Mouse (Mus musculus) right cerebral cortex, adult 18-20 months (tissue): ENCODE results near the gene Ccdc8.

Experiments
- DNase-seq: peaks from one replicate; pipeline ENCODE4 v3.0.0; 2022; ENCODE audit warnings: mixed read lengths

The Ccdc8 gene

GRCm38 (mm10) chr7:17011909-17012590 lies 19.5 kb downstream of the Ccdc8 start:
- DNase-seq = no peak

- DNase-seq = no peak
Measured at GRCm38 (mm10) chr7:17015381-17015780, 22.9 kb downstream of the Ccdc8 start.

GRCm38 (mm10) chr7:17017036-17017435 lies 24.5 kb downstream of the Ccdc8 start:
- peak; percentile 97 for DNase-seq

- no peak for DNase-seq
Measured at GRCm38 (mm10) chr7:17017921-17018320, 25.4 kb downstream of the Ccdc8 start.

- no peak for DNase-seq
Measured at GRCm38 (mm10) chr7:17019426-17020166, 27.1 kb downstream of the Ccdc8 start.

- DNase-seq = no peak
Measured at GRCm38 (mm10) chr7:17022176-17022575, 29.7 kb downstream of the Ccdc8 start.

- DNase-seq = no peak
Measured at GRCm38 (mm10) chr7:17023701-17024100, 31.2 kb downstream of the Ccdc8 start.

GRCm38 (mm10) chr7:17024141-17024540 lies 31.6 kb downstream of the Ccdc8 start:
- no peak for DNase-seq

- DNase-seq = no peak
Measured at GRCm38 (mm10) chr7:17024814-17025504, 32.5 kb downstream of the Ccdc8 start.

GRCm38 (mm10) chr7:17025505-17025894 lies 33.0 kb downstream of the Ccdc8 start:
- DNase-seq = no peak

- DNase-seq = no peak
Measured at GRCm38 (mm10) chr7:17025896-17026622, 33.6 kb downstream of the Ccdc8 start.

GRCm38 (mm10) chr7:17026710-17027587 lies 34.4 kb downstream of the Ccdc8 start:
- peak; percentile 67 for DNase-seq

- DNase-seq = peak; percentile 89
Measured at GRCm38 (mm10) chr7:17027588-17028343, 35.3 kb downstream of the Ccdc8 start, which contains the start of gene Ppp5c. TSS of gene Ppp5c (minus strand) at chr7:17027924.

GRCm38 (mm10) chr7:17028923-17029322 lies 36.4 kb downstream of the Ccdc8 start:
- peak; percentile 63 for DNase-seq

GRCm38 (mm10) chr7:17030239-17030638 lies 37.7 kb downstream of the Ccdc8 start:
- DNase-seq = no peak

GRCm38 (mm10) chr7:17038018-17038695 lies 45.6 kb downstream of the Ccdc8 start:
- DNase-seq = no peak

- DNase-seq = peak; percentile 62
Measured at GRCm38 (mm10) chr7:17039373-17039772, 46.9 kb downstream of the Ccdc8 start.

GRCm38 (mm10) chr7:17045743-17046142 lies 53.2 kb downstream of the Ccdc8 start:
- peak; percentile 66 for DNase-seq
